Mouse (Mus musculus): ENCODE measurements at regions not wholly inside any gene's neighbourhood (a gene's known extent, or its start where the extent isn't known, plus 50 kb on each side); places are given as distances from the start of the nearest gene placed in this dataset.

DNA sequence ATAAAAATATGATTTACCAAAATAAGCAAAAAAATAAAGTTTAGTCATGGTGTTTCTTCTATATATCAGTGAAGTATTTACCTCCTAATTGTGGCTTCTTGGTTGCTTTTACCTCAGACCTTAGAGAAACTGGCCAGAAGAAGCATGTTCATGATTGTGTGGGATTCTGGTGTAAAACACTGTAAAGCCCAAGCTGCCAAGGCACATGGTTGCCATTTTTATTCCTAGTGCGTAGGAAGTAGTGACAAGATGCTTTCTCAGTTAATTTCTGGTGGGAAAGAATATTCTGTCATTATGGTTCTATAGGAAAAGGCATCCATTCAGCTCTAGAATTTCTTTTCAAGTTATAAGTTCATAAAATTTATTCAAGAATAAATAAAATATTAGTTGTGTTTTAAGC, 805.2 kb downstream of the Olfm4 start:
- Histone ChIP-seq H3K4me1 (ENCODE audit: control insufficient read depth, insufficient read depth, low read length) (no peaks in the 10 kb centered on the region), H3K4me3 (ENCODE audit: insufficient read depth, low read length) (no peak overlapping the region), H3K27ac (ENCODE audit: insufficient read depth, low read length) (no peak overlapping the region)
- TF ChIP-seq CTCF (IDR thresholded peaks at IDR 0.05; ENCODE audit: borderline replicate concordance, insufficient read depth, low read length) (no peak), POLR2A (IDR thresholded peaks at IDR 0.05; ENCODE audit: low read depth, low read length) (no peak)

DNA sequence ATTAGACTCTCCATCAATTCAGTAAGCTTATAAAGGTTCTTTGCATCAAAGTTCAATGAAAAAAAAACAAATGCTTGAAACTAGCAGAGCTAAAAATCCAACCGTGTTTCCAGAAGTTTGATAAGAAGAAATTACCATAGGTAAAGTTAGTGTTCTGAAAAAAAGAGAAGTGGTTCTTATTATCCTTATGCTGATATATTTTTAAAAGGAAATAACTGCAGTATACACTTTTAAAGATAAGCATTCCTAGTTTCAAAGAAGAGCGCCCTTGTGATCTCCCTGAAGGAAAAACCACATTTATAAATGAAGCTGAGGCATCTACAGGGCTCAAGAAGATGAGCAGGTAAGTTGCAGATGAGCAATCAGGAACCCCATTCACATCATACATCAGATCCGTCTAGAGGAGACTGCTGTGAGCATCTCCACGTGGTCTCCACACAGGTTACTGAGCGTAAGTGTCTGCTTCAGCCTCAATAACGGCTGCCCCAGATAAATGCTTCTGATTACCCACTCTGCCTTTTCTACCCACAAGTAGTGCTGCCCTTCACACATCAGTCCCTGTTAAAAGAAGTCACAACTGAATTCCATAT, 815.6 kb downstream of the Olfm4 start:
- no peak overlapping the region for H3K4me3 ChIP-seq (ENCODE audit: insufficient read depth, low read length)
- no peak overlapping the region for H3K27ac ChIP-seq (ENCODE audit: insufficient read depth, low read length)
- no peaks in the 10 kb centered on the region for H3K4me1 ChIP-seq (ENCODE audit: control insufficient read depth, insufficient read depth, low read length)
- no peak for TF ChIP-seq POLR2A (IDR thresholded peaks at IDR 0.05; ENCODE audit: low read depth, low read length)
- TF ChIP-seq CTCF (IDR thresholded peaks at IDR 0.05; ENCODE audit: borderline replicate concordance, insufficient read depth, low read length), result no peak

- TF ChIP-seq POLR2A (IDR thresholded peaks at IDR 0.05; ENCODE audit: low read depth, low read length), result no peak
- TF ChIP-seq CTCF (IDR thresholded peaks at IDR 0.05; ENCODE audit: borderline replicate concordance, insufficient read depth, low read length), result no peak
- H3K4me3 ChIP-seq (ENCODE audit: insufficient read depth, low read length), result no peak overlapping the region
- no peaks in the 10 kb centered on the region for H3K4me1 ChIP-seq (ENCODE audit: control insufficient read depth, insufficient read depth, low read length)
- H3K27ac ChIP-seq (ENCODE audit: insufficient read depth, low read length), result no peak overlapping the region
Measured at GRCm38 (mm10) chr14:80830476-80830875, 846.6 kb downstream of the Olfm4 start.

- TF ChIP-seq CTCF (IDR thresholded peaks at IDR 0.05; ENCODE audit: borderline replicate concordance, insufficient read depth, low read length), result no peak
- no peak for TF ChIP-seq POLR2A (IDR thresholded peaks at IDR 0.05; ENCODE audit: low read depth, low read length)
Measured at GRCm38 (mm10) chr14:80844550-80844949, 860.7 kb downstream of the Olfm4 start.

GRCm38 (mm10) chr14:80845576-80846269, 861.8 kb downstream of the Olfm4 start:
- Histone ChIP-seq H3K4me3 (ENCODE audit: insufficient read depth, low read length) (no peak overlapping the region), H3K27ac (ENCODE audit: insufficient read depth, low read length) (no peak overlapping the region), H3K4me1 (ENCODE audit: control insufficient read depth, insufficient read depth, low read length) (no peaks in the 10 kb centered on the region)
- TF ChIP-seq POLR2A (IDR thresholded peaks at IDR 0.05; ENCODE audit: low read depth, low read length) (no peak), CTCF (IDR thresholded peaks at IDR 0.05; ENCODE audit: borderline replicate concordance, insufficient read depth, low read length) (peak; percentile 29; the same call in 1 of the 2 replicates)

More at GRCm38 (mm10) chr14:80844550-80844949, 860.7 kb downstream of the Olfm4 start:
- Histone ChIP-seq H3K4me3 (ENCODE audit: insufficient read depth, low read length) (no peak overlapping the region), H3K4me1 (ENCODE audit: control insufficient read depth, insufficient read depth, low read length) (no peaks in the 10 kb centered on the region), H3K27ac (ENCODE audit: insufficient read depth, low read length) (no peak overlapping the region)

DNA sequence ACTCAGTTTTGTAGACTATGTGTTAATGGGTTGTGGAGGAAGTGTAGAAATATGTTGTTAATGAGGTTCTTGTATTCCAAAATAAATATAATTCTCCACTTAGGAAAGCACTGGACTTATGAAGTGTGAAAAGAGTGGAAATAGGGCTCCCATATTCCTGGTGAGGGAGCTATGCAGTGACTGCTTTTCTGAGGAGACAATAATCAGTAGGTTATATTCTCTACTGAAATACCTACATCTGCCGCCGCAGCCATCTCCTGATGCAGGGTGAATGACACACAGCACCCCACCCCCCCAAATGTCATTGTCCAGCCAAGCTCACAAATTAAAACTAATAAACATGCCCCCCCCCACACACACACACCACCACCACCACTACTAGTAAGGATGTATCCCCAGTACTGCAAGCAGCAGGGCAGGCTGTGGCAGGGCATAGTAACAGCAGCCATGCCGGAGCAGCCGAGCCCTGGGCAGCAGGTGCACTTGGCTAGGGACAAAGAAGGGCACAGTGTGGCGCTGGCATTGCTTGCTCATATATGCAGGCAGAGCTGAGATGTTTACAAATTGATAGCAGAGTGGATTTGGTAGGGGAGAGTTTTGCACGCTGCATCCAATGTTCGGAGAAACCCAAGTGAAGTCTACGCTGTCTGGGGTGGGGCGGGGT, 862.7 kb downstream of the Olfm4 start:
- no peak overlapping the region for H3K4me3 ChIP-seq (ENCODE audit: insufficient read depth, low read length)
- H3K4me1 ChIP-seq (ENCODE audit: control insufficient read depth, insufficient read depth, low read length), result no peaks in the 10 kb centered on the region
- TF ChIP-seq CTCF (IDR thresholded peaks at IDR 0.05; ENCODE audit: borderline replicate concordance, insufficient read depth, low read length), result no peak
- TF ChIP-seq POLR2A (IDR thresholded peaks at IDR 0.05; ENCODE audit: low read depth, low read length), result no peak
- no peak overlapping the region for H3K27ac ChIP-seq (ENCODE audit: insufficient read depth, low read length)
